Mouse (Mus musculus) olfactory bulb, adult 2 months (tissue): ENCODE results near the gene Kif1a.

Source experiments
- CTCF ChIP-seq: fragments of 200-500 bp; IDR thresholded peaks from 2 replicates; pipeline ENCODE4 v1.5.1; 2012; ENCODE audit warnings: low read depth, mild to moderate bottlenecking, low read length, moderate library complexity; ENCODE audit not compliant: insufficient read depth
- POLR2A ChIP-seq: fragments of 200-500 bp; IDR thresholded peaks from 2 replicates; pipeline ENCODE4 v1.6.1; 2012; ENCODE audit warnings: mild to moderate bottlenecking, low read depth, low read length, moderate library complexity; ENCODE audit not compliant: insufficient read depth

DNA sequence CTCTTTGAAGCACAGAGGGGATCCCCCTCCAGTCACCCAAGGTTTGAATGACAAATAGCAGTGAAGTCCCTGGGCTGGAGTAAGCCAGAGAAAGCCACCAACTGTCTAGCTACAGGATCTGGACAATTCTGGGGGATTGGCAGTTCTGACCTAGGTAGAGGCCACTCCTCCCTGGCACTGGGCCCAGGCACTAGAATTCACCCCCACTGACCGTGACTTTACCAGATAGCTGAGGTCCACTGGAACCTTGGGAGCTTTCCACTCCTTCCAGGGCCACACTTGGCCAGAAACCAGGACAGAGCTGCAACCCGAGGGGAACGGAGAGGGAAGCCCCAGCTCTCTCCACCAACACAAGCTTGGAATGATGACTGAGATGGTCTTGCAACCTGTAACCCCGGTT lies 92.6 kb downstream of the Kif1a start:
- no peak for TF ChIP-seq POLR2A
- TF ChIP-seq CTCF = no peak
